Mouse (Mus musculus): ENCODE measurements around the gene Proser2.
"Not testable (repeated sequence)": the region's sequence is repeated elsewhere in the genome, so short reads cannot be mapped to it uniquely, and the experiment has no call there.

The Proser2 gene

DNA sequence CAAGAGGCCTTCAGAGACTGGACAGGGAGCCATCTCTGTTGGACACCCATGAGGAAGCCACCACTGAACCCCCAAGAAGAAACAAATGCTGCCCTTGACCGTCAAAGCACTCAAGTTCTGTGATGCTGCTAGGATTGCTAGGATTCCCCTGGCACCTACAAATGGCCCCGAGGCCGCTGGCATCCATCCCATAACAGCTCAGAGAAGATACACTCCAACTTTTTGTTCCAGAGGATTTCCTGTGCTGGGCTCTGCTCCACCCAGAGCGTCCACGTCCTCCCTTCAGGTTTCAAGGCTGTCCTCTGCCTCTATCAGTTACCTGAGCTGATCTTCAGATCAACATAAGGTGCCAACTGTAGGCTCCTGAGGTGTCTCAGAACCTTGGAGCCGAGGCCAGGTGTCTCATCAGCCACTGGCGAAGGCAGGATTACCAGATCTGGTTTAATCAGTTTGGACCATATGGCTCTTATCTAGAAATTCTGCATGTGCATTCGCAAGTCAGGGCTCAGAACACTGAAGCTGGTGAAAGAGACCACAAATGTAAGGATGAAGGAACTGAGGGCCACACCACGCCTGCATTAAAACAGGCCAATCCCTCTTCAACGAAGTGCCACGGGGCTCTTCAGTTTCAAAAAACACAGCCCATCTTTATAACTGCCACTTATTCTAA is 1.7 kb downstream of the Proser2 start:
- DNase-seq (ENCODE audit: low spot score) = no peak

DNA sequence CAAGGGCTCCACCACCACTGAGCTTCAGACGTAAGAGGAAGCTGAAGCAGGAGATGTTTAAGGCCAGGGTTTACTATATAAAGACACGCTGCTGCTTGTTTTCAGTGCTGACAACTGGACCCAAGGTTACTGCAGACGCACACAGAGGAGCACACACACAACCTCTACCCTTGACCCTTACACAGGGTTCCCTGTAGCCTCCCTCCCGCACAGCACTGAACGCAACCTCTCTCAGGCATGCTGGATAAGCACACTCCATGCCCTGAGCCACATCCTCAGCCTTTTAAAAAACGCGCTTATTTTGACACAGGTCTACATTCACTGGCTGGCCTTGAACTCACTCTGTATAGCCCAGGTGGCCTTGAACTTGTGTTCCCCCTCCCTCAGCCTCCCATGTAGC is 7.0 kb downstream of the Proser2 start:
- DNase-seq (ENCODE audit: low spot score) = no peak

DNA sequence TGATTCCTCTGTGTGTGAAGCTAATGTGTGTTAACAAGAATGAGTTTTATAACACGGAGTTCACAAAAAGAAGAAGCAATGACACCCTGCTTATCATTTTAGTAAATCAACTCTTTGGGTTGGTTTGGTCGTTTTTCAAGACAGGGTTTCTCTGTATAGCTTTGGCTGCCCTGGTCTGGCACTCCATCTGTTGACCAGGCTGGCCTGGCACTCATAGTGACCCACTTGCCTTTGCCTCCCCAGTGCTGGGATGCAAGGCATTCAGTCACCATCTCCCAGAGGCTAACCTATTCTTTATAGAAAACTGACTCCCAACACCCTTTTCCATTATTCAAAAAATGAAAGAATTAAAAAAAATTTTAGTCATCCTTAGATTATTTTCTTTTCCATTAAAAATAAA is 8.9 kb downstream of the Proser2 start:
- no peak for DNase-seq (ENCODE audit: low spot score)

DNA sequence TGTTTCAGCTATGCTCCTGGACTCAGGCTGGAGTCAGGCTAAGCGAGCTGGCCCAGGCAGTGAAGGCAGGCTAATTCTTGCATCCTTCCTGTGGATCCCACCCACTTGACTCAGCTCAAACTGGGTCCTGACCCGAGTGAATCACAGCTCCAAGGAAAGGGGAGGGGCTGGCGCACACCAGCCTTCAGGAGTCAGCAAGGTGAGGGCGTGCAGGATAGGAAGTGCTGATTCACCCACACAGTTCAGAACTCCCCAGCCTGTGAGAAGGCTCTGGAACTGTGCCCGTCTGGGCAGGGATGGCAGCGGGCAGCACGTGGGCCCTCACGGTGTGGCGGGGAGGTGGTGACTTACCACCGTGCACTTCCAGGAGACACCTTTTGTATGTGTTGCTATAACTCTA is 11.8 kb downstream of the Proser2 start:
- no peak for DNase-seq (ENCODE audit: low spot score)

DNA sequence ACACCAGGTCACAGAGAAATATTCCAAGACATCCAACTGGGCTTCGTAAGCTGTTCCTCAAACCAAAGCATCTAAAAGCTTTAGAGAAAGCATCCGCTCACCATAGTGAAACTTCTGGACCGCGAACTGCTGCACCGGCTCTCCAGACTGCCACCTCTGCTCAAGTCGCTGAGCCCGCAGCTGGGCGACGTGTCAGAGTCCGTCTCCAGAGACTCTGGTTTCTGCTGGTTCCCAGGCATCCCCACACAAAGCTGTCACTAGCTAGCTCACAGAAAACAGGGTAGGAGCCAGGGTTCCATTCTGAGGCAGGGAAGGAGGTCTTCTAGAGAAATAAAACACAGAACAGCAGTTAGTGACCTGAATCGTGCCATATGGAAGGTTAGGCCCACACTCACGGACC is 16.2 kb downstream of the Proser2 start:
- DNase-seq (ENCODE audit: low spot score) = no peak

DNA sequence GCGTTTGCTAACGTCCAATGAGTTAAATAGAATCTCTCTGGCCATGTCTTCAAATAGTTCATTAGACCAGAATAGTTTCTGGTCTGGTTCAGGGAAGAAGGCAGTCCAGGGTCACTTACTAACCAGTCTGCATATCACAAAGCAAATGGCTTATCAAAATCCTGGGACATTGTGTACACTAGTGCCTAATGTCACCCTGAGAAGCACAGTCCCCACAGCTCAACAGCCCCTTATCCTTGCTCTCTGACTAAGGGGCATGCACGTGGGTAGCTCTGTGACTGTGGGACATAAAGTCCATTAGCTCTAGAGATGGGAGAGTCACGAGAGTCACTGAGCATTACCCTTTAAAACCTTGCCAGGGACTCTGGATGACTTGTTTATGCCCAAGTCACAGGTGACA is 17.4 kb downstream of the Proser2 start:
- no peak for DNase-seq (ENCODE audit: low spot score)

DNA sequence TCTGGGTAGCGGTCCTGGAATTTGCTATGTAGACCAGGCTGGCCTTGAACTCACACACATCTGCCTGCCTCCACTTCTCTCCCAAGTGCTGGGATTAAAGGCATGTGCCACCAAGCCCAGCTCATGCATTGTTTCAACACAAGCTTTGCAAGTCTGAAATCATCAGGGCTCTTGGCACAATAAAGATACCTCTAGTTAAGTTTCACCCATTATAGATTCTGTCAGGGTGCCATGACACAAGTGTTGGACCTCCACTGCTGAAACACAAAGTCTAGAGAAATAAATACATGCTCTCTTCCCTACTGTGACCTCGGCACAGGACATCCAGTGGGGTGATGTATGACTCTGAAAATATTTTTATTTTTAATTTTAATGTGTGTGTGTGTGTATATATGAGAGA is 24.6 kb downstream of the Proser2 start:
- no peak for DNase-seq (ENCODE audit: low spot score)

DNA sequence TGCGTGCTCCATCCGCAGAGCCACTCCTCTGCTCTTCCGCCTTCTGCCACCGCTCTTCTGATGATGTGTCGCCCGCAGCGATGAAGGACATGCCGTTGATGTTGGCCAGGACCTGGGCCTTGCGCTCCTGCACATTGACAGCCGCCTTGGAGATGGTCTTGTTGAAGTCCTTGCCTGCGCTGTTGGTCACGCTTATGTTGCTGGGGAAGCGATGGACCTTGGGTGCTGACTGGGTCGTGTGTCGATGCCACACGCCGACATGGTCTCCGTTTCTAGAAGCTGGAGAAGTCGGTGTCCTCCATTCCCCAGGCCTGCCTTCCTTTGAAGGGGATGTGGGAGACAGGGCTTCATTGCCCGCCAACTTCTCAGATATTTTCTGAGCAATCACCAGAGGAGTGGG is 29.3 kb downstream of the Proser2 start:
- no peak for DNase-seq (ENCODE audit: low spot score)

DNA sequence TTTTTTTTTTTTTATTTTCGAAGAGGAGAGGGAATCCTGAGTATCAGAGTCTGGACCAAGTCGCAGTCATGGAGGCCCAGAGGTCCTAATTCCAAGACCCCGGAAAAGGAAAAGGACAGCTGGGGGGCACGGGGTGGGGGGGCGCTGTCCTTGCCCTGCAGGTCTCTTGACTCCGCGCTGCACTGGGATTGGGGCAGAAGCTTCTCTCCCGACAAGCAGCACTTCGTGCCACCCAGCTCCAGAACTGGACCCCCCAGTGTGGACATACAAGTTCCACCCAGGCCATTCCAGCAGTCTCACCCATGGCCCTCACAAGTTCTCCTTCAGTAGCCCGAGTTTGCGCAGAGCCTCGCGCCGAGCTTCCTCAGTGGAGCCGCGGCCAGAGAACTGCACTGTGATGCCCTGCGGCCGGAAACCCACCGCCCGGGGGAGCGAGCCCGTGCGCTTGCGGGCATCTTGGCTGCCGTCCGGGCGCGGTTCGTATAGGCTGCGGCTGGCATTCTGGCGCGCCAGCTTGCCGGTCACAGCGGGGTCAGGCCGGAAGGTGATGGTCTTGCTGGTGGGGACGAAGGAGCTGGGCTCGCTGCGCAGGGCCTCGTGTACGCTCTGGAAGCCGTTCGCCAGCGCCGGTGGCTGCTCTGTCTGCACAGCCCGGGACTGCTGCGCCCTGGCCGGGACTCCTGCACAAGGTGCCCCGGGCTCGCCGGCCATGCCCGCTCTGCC is 29.8 kb downstream of the Proser2 start:
- no peak for DNase-seq (ENCODE audit: low spot score)

DNA sequence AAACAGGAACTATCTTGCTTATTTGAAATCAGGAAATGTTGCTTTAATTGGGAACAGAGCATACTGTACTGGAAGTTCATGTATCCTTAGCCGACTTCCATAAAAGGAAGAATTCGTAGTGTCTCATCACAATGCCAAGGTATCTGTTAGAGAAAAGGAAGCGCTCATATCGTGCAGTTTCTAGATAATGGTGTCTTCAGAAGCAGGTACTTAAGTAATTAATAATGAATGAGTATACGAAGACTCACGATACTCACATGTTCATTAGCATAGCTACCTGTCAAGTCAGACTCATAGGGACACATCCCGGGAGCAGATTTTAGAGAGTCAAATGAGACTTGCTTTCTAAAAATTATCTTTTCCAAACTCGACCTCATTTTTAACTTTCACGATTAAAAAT is 30.6 kb downstream of the Proser2 start:
- no peak for DNase-seq (ENCODE audit: low spot score)

DNA sequence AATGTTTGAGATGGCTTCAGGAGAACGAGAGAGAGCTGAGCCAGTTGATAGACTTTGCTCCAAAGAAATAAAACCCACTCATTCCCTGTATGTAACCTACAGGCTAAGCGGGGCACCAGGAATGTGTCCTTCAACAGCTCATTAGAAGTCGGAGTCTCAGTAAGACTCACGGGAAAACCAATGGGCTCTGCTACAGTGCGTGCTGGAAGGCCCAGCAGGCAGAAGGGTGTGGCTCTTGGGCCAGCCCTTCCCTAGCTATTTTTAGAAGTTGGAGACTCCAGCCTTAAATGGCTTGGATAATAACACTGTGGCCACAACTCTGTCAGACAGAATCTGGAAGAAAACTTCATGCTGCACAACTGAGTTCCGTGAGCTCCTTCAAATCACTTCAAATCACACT is 31.1 kb downstream of the Proser2 start:
- DNase-seq (ENCODE audit: low spot score) = no peak

DNA sequence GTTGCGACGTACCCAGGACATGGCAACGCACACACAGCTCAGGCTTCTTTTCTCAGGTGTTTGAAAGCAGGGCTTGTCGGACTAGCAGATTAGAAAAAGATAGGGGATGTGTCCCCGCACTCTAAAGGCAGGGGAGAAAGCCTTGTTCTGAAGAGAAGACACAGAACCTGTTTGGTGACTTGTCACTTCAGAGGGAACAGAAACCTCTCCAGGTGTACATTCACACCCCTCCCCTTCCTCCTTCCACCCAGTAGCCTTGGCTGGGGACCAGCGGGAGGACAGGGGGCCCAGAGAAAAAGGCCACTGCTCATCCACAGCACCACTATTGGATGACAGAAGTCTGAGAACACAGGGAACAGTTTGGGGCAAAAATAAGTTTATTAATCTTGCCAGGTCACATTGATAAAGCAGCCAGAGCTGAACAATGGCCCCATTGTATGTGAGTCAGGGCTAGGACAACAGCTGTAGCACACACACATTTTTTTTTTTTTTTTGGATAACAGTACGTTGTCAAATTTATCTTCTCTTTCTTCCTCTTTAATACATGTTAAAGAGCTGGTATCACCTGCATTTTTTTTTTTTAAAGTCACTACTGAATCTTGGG is 32.8 kb downstream of the Proser2 start:
- DNase-seq (ENCODE audit: low spot score) = no peak

DNA sequence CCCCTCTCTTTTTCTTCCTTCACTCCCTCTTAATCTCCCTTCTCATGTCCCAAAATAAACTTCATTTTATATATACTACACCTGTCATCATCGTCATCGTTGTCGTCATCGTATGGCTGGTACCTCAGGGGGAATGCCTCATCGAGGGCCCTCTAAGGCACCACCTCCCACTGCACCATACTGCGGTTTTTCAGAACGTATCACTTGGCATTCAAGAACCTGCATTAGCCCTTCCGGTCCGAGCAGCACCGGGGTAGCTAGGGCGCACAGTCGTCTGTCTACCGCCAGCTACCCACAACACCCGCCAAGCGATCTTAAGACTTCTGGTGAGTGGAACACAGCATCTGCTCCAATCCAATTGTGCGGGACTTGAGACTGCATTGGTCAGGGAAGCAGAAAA is 40.1 kb downstream of the Proser2 start:
- DNase-seq (ENCODE audit: low spot score) = not testable (repeated sequence)

DNA sequence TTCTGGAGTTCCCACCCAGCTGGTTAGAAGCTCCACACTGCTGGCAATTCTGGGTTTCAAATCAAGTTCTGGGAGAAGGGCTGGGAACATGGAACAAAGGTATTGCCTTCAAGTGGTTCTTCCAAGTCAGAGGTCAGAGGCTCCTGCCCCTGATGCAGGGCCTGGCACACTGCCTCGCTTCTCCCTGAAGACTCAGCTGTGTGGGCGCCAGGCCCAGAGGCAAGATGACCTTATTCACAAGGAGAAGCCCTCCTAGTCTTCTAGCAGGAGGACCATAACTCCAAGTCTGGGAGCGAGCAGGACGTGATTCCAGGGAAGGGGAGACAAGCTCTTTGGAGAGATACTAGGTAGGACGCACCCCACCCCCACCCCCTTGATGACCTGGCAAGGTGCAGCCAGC is 42.9 kb downstream of the Proser2 start:
- DNase-seq (ENCODE audit: low spot score) = no peak

DNA sequence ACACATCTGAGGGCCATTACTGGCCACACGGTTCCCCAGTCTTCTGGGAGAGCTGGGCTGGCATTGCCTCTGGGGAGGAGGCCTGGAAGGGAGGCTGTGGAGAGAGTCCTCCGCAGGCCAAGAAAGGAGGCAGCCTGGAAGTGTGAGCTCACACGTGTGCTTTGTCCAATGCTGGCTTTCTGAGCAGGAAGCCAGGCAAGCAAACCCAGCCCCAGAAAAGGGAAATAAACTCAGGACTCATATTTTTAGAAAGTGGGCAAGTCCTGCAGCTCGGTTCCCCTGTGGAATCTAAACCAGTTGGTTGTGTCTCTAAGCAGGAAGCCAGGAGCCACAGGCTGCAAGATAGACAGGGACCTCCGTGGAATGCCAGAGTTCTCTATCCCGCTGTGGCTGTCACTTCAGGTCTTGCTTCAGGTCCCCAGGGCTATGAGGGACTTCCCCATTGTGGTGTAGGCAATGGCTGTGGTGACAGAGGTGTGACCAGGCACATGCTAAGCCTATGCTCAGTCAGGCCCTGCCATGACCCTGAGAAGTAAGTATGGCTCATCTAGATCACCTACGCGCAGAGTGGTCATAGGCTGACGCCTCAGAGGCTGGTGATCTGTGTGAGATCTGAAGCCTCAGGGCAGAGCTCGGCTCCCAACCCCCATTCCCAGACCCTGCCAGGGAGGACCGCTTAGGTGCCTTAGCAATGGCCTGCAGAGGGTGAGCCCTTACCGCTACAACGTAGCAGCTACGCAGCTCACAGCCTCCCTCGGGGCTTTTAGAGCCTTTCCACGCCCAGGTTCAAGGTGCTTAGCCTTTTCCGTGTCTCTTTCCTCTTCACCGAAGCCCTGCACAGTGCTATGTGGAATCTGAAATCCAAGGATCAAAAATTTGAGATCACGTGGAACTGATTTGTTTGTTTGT is 44.1 kb downstream of the Proser2 start:
- no peak for DNase-seq (ENCODE audit: low spot score)

DNA sequence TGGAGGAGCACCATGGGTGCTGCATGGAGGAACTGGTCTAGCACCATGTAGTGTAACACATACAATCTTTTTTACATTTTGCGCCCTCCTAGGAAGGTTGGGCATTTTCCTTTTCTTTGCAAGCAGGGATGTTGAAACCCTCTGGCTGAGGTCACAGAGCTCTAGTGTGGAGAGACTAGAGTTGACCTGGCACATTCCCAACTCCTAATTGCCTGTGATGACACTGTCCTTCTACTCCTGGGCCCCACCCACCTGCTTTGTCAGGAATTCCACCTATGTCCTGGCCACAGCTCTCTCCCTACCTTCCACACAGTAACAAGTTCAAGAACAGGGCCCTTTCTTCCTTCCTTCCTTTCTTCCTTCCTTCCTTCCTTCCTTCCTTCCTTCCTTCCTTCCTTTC is 46.3 kb downstream of the Proser2 start:
- no peak for DNase-seq (ENCODE audit: low spot score)

DNA sequence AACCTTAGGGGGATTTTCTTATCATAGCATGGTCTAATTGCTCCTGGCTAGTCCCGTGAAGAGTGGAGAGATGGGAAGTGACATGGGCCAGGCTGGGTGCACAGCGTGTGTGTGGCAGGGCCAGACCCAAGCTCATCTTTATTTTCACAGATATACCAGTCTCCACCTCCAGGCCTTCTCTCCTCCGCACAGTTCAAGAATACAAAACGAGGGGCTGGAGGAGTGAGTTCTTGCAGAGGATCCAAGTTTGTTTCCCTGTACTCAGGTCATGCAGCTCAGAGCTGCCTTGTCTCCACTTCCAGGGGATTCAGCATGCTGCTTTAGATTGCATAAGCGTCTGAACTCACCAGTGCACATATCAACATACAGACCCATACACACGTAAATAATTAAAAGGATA is 47.4 kb downstream of the Proser2 start:
- no peak for DNase-seq (ENCODE audit: low spot score)

DNA sequence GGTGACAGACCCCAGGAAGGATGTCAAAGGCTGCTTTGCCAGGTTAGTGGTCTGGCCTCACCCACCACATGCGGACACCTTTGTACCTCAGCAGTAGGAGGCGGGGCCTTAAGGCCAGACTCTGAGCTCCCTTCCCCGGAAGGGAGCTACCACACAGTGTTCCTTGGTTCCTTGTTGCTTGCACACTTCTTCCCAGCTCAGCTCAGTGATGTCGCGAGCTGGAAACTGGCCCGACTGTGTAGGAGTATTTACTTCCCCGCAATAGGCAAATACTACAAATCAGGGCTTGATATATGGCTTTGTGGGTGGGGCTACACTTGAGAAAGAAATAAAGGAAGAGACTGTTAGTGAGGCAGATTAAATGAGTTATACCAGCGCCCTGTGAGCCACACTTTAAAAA is 48.9 kb downstream of the Proser2 start:
- DNase-seq (ENCODE audit: low spot score) = no peak

DNA sequence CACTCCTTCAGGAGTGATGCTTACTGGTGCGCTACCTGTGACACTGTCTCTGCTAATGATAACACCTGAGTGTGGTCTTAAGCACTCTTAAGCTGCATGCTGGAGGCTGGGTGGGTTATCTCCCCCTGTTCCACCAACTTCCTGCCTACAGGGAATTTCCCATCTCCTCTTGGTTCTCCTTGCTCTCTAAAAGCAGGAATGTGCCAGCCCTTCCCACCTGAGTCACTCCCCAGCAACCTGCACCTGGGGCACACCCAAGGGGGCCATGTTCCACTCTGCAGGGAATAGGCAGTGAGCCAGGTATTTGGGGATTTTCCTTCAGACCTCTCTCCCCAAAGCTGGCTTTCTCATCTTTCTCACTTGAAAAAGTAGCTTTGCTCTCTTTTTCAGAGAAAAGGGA is 50.0 kb downstream of the Proser2 start:
- no peak for DNase-seq (ENCODE audit: low spot score)

DNA sequence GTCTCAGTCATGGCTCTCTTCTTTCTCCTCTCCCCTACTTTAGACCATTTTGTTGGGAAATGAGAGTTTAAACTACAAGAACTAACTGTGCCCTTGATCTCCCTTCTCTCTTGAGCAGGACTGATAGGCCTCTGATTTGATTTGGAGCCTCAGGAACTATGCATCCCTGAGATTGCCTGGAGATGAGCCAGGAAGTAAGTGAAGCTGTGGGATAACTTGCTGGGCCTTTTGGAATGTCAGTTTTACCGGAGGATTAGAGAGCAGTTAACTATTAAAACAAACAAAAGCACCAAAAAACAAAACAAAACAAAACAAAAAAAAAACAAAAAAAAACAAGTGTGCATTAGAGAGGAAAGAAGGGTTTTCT is 54.5 kb downstream of the Proser2 start:
- DNase-seq (ENCODE audit: low spot score) = no peak

DNA sequence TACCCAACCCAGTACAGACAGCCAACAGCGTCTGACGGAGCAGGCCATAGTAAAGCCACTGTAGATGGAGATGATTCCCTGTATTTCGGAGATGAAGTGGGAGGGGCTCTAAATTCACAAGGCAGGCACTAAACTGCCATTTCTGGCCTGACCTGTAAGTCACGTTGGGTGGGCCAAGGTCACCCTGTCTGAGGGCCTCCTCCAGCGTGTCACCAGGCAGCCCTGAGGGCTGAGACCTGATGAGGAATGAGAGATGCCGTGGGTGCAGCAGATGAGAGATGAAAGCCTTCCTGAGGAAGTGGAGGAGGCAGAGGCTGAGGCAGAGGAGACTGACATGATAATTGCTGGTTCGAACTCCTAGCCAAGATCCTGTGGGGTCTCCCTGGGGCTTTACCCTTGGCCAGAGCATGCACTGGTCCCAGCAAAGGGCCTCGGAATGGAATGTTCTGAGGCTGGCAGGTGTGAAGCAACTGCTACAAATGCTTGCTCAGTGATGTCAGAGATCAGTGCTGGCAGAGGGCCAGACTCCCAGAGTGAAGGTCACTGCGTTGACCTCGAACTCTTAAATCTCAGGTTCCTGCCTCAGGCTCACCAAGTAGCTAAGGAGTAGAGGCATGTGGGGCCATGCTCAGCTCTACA is 55.0 kb downstream of the Proser2 start:
- no peak for DNase-seq (ENCODE audit: low spot score)

DNA sequence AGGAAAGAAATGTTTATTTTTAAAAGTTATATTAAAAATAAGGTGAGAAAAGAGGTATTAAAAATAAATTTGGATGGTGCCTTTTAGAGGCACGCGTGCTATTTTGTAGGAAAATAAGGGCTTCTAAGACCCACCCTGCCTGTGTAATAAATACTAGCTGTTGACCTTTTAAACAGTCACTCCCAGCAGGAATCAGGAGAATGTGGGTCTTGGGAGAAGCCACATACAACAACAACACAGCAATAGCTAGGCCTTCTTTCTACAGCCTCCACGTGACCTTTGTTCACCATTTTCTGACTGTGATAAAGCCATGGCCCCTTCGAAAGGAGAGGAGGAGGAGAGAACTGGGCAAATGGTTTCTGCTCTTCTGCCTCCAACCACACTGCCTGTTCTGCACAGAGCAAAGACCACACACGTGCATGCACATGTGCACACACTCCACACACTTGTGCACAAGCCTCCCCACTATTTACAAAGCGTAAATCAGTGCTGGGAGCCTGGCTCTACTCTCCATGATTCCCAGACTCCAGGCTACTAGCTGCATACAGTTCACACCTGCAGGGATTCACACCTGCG is 57.2 kb downstream of the Proser2 start:
- DNase-seq (ENCODE audit: low spot score) = no peak
